Mouse (Mus musculus) NIH3T3 (cell line): ENCODE results near the gene Nfix.

Source experiments
- DNase-seq: peaks from one replicate; pipeline ENCODE4 v3.0.0-alpha.2; 2012; ENCODE audit warnings: low read depth

The Nfix gene

DNA sequence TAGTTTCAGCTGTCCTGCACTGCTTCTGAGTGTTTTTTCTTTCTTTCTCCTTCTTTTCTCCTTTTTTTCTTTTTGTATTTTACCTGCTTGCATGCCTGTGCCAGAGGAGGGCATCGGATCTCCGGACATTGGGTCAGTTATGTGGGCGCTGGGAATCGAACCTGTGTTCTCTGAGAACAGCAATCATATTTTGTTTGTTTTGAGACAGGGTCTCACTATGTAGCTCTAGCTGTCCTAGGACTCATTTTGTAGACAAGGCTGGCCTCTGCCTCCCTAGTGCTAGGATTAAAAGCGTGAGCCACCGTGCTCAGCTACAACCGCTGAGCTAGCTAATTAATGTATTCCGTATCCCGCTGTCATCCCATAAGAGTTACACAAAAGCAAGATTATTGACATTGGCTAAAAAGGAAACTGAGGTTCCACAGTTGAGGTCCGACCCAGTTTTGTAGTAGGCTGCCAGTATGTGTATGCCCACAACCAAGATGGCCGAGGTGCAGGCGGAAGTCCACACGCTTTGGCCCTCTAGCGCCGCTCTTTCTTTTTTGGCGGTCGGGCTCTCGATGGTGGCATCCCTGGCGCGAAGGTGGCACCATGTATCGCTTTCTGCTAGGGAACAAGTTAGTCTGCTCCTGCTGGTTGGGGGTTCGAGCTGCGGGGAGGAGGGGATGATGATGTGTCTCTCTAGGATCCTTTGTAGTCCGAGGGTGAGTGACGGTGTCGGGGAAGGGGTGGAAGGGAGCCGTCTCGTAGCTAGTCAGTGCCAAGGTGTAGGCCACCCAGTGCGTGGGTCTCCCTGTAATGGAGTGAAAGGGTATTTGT is 135.4 kb downstream of the Nfix start:
- DNase-seq = peak; percentile 86

GRCm38 (mm10) chr8:84663483-84664327 is 136.4 kb downstream of the Nfix start:
- peak; percentile 99 for DNase-seq

DNA sequence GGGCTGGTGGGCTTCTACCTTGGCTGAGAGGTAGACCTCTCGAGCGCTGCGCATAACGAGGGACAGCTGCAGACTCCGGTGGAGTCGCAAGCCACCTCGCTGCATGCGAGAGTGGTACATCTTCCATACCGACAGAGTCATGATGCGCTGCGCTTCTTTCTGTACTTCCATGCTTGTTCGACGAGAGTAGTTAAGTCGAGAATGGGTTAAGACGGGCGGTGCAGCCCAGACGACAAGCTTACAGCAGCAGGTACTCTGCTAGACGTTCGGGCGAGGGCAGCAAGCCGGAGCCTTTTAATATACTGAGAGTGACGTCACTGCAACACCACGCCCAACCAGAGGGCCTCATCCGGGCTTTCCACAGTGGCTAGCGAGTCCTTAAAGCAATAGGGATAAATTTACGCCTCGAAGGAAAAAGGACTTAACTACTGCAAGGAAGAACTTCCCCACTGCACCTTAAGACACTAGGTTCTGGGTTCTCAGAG is 137.5 kb downstream of the Nfix start, which contains the start of gene Ier2:
TSS of gene Ier2 (minus strand) at position 272 of the 485 bp plus-strand sequence.
- DNase-seq = peak; percentile 97

DNA sequence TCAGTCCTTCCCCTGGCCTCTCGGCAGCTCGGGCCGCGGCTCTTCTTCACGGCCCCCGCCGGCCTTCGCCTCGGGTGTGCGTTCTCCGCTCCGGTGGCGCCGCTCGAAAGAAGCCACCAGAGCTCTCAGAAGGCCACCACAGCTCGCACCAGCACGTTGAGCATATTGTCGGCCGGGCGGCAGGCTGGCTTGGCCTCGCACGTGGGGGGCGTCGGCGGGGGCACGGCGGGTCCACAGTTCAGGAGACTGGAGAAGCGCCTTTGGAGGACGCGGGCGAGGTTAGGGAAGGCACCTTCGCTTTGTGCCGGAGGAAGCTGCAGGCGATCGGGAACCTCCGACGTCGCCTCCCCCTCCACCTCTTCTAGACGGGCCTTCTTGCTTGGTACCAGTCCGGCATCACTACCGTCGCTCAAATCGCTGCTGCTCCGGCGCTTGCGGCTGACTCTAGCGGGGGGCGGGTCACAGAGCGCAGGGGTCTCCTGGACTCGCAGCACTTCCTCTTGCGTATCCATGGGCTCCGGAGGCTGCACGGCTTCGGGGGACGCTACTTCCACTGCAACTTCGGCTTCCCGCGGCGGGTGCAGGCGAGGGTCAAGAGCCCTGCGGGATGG is 138.1 kb downstream of the Nfix start:
- DNase-seq = no peak

DNA sequence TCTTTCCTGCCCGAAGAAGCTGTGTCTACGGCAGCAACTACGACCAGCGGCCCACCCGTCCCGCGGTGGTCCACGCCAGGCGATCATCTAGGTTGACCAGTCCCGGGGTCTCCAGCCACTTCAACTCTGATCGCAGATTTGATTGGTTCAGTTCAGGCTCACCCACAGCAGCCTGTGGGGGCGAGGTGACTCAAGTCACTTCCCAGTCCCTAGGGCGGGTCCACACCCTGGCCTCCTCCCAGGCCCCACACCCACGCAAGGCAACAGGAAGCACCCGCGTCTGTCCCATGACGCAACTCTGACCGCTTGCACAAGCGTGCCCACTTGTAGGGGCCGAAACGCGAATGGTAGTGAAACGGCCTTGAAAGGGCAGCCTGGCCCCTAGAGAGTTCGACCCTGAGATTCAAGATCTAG is 138.7 kb downstream of the Nfix start:
- DNase-seq = peak; percentile 91

GRCm38 (mm10) chr8:84660819-84661457 is 139.2 kb downstream of the Nfix start:
- peak; percentile 62 for DNase-seq

DNA sequence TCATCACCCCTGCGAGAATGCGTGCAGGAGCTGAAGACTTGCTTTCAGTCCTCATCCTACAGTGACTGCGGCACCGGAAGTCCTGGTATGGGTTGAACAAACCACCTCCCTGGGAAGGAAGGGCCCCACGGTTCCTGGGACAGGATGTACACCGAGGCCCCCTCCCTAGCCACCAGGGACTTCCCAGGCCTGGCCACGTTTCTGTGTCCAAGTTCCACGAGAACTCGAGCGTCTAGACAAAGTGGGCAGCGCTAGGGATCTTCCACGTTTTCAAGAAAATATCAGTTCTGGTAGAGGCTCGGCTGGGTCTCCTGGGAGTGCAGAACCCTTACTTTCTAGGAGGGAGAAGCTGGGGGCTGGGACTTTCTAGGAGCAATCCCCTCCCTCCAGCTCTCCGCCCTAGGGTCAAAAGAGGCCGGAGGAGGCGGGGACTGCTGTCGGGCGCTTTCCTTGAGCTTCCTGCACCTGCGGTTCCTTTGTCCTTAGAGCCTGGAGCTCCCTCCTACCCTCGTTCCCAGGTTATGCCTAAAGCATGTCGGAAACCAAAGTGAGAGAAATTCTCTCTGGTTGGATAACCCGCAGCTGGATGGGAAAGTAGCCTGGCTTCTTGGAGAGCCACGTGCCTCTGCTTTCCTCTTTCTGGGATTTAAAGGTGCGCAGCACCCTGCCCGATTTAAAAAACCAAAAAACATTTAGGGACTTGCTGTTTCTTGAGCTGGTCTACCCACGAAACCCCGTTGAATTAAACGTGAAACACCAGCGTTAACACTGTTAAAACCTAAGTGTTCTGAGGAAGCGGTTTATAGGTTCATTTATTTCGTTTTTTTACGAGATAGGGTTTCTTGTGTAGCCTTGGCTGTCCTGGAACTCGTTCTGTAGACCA is 140.0 kb downstream of the Nfix start:
- peak; percentile 37 for DNase-seq

DNA sequence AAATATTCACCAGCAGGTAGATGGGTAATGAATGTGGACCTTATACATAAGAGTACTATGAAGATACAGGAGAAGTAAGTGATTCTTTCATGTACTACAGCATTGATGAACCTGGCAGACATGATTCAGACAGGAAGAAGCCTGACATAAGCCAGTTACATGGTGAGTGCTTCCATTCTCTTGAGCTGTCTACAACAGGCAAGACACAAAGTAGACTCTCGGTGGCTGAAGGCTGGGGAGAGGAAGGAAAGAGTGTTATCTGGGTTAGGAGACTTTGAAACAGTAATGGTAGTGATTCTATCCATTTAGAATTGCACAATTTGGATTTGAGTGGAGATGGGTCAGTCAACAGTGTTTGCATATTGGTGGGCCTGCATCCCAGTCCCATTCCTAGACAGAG is 141.2 kb downstream of the Nfix start:
- no peak for DNase-seq

- DNase-seq = no peak
These were observed 142.5 kb downstream of the Nfix start for GRCm38 (mm10) chr8:84657680-84658079.

- DNase-seq = no peak
These were observed 142.9 kb downstream of the Nfix start for GRCm38 (mm10) chr8:84657203-84657602.

- peak; percentile 88 for DNase-seq
These were observed 143.5 kb downstream of the Nfix start for GRCm38 (mm10) chr8:84656641-84657126.

GRCm38 (mm10) chr8:84656191-84656525 is 144.0 kb downstream of the Nfix start:
- DNase-seq = no peak

- no peak for DNase-seq
These were observed 144.6 kb downstream of the Nfix start for GRCm38 (mm10) chr8:84655336-84656190.

DNA sequence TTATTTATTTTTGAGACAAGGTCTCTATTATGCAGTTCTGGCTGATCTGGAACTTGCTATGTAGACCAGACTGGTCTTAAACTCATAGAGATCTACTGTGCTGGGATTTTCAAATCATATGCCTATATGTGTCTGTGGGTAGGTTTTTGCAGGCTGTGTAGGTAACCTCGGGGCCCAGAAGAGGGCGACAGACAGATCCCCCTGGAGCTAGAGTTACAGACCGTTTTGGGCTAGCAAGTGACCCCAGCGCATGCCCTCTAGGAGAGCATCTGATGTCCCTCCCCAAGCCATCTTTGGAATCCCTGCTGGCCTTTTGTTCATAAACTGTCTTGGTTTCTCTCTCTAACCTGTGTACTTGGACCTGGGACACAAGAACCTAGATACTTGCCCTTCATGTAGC is 145.5 kb downstream of the Nfix start:
- DNase-seq = no peak

DNA sequence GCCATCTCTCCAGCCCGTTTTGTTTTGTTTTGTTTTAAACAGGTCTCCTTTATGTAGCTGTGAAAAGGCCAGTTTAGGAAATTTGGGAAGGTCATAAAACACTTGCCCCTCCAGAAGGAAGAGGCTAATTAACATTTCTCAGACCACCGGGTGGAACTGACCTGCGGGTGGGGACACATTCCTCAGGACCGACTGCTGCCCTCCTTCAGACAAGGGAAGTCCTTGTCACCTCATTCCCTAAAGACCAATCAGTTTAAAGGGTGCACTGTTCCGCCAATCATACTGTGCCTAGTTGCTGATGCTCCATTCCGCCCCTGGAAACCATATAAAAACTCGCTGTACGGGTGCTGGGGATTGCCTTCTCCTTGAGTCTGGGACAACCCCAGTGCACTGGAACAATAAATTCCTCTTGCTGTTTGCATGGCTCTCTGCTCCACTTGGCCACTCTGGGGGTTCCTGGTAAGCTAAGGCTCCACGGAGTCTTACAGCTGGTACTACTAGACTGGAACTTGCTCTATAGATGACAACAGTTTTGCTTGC is 147.0 kb downstream of the Nfix start:
- no peak for DNase-seq

- DNase-seq = no peak
These were observed 149.9 kb downstream of the Nfix start for GRCm38 (mm10) chr8:84650213-84650612.
